Mouse (Mus musculus): ENCODE measurements around the gene Ffar4.

Gene Ffar4

DNA sequence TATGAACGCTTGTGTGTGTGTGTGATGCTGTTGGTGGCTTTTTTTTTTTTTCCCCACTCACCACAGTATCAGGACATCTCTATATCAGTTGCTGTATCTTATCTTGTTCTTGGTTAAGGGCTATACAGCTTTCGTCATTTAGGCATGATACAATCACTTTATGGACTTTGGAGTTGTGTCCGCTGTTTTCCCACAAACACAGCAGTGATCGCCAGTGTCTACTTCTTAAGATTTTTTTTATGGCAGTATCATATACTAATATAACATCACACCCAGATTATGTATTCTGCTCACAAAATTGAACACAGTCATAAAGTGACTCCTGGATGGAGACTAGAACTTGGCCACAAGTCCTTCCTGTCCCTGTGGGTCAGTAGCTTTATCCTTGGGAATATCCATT is 11.0 kb downstream of the Ffar4 start:
- DNase-seq (ENCODE audit: low spot score) = no peak

DNA sequence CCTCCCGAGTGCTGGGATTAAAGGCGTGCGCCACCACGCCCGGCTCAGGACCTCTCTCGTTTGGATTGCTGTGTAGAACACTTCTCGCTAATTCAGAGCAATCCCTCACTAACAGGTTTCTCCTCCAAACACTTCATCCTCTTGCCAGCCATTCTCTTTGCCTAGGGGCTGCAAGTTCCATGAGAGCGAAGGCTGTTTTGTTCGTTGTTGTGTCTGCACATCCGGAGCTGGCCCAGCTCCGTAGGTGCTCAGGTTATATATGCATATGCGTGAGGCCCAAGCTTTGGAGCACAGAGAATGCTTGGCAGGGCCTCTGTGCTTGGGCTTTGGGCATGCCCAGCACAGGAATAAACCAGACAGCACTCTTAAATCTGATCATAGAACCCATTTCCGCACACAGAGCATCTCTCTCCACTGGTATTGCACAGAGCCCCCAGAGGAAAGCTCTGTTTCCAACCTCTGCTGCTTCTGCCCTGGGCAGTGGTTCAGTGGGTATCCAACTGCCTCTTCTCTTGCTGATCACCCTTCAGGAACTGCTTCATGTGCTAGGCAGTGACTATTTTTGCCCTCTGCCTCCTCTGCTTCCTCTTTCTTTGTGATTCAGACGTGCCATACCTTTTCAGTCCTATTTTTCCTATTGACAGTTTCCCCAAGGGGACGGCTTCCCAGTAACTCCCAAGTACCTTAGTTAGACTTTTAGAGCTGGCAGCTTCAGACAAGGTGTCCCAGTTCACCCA is 12.8 kb downstream of the Ffar4 start:
- DNase-seq (ENCODE audit: low spot score) = no peak

DNA sequence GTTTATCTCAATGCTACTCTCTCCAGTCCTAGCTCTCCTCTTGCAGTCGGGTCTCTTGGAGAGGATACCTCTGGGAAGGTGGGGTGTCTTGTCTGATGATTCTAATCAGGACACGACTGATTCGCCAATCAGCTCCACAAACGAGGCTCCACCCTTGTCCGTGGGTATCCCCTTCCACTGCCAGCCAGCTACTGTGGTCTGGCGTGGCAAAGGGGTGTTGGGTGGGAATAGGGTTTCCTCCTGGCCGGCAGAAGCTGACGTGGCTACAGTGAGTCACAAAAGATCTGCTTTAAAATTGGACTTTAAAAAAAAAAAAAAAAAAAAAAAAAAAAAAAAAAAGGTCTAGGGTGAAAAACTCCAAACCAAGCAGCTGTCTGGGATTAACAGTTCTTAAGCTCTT is 14.2 kb downstream of the Ffar4 start:
- DNase-seq (ENCODE audit: low spot score) = no peak

DNA sequence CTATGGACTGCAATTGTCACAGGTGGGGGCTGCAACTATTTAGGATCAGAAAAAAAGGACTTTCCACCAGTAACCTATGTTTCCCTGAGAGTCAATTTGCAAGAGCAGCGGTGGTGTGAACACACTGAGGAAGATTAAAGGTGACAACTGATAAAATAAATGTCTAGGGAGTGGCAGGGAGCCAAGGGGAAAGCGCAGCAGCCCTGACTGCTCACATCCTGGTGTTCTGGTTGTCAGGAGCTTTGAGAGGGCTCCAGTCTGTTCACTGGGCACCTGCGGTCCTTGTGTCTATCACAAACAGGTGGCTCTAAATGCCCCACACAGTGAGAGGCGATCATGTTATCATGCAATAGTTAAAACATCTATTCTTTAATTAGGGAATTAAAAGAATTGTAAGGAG is 15.7 kb downstream of the Ffar4 start:
- DNase-seq (ENCODE audit: low spot score) = no peak

DNA sequence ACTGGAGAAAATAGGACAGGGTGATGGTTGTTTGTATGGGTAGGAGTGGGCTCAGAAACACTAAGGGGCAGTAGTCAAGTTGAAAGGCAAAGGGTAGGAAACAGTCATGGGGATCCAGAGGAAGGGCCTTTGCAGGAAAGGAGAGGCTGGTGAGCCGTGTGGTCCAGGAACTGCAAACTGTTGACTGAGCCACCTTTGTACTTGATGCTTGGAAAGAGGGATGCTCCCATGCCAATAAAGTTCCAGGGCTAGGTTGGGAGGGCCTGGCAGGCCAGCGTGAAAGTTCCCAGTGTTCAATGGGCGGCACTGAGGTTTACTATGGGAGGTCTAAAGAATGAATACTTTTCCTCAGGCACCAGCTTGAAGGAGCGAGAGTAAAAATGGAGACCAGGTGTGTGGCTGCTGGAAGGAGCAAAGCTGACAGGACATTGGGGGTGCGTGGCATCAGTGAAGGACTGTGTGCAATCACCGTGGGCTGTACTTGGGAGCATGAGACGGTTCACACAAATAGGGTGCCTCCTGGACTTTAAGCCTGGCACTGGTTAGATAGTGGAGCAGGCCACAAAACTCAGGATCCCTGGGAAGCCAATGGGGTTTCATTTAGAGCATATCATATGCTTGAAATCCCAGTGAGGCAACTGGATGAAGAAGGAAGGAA is 18.1 kb downstream of the Ffar4 start:
- no peak for DNase-seq (ENCODE audit: low spot score)

DNA sequence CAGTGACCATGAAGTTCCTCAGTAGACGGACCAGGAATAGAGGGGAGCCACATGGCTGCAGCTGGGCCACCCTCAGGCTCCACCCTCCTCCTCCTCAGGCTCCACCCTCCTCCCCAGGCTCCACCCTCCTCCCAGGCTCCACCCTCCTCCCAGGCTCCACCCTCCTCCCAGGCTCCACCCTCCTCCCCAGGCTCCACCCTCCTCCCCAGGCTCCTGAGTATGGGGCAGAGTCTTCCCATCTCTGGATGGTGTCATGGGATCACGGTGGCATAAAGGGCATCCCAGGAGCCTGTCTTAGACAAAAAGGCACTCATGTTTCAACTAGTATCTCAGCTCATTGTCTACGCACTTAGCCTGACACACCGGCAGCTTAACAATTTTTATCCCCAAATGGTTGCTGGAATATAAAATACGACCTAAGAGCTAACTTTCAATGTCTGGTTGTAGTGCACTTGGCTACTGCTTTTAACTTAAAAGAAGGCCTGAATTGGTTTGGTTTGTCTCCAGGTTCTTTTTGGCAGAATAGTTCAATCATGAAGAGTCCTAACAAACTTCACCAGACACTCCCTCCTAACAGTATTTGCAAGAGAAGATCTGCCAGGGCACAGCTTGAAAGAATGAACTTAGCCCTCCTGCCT is 23.4 kb downstream of the Ffar4 start:
- peak; percentile 39 for DNase-seq (ENCODE audit: low spot score)

DNA sequence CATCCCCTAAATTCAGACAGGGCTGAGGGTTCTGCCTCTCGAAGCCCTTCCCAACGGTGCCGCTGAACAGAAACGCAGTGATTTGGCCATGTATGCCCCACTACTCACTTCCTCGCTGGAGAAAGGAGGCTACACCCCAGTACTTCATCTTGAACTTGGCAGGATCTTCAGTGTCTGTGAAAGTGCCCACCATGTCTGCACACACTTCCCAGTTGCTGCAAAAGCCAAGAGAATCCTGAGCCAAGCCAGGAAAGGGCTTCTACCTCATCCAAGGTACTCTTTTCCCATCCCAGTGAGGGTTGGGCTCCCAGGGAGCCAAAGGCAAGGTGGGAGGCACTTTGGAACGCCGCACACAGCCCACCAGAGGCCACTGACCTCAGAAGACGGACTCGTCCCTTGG is 27.1 kb downstream of the Ffar4 start:
- peak; percentile 13 for DNase-seq (ENCODE audit: low spot score)

DNA sequence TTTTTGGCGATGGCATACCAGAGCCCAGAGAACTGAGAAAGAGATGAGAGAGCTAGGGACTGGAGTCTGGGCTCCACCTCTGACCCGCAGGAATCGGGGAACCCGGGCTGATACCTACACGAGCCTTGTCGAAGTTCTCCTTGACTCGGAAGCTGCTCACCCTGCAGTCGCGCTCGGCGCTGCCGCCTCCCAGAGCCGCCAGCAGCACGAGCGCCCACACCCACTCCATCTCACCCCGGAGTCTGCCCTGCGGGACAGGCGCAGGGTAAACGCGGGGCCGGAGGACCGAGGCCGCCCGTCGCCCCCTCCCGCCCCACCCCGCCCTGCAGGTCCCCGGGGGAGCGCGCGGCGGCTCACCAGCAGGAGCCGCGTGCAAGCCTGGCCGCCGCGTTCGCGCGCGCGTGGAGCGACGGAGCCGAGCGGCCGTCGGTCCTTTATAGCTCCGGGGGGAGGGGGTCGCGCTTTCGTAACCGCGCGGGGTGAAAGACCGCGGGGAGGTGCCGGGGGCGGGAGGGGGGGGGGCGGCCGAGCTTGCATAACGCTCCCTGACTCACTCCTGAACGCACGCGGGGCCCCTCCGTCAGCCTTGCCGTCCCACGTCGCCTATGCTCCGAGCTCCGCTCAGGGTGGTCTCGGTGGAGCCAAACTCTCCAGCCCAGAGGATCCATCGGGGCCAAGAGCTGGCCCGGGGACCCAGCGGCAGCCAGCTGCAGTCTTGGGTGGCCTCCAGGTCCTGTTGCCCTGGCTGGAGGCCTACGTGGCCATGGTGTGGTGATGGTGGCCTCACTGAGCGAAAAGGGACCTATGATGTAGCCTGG is 27.7 kb downstream of the Ffar4 start:
- peak; percentile 49 for DNase-seq (ENCODE audit: low spot score)

DNA sequence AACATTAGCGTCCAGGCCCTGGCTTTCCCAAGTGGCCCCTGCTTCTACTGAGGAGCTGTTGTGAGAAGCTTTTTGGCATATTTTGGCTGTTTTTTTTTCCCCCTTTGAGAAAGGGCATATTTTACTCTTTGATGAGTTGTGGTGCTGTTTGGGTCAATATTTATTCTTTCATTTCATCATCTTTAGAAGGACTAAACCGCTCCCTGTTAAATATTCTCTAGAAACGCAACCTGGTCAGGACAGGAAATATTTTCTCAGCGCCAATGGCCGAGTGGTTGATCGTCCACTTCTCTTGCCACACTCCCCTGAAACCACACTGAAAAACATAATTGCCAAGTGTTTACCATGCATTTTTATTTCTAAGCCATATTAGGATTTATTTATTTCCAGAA is 28.3 kb downstream of the Ffar4 start, which contains the start of gene Rbp4:
Gene Rbp4 (minus strand): TSS at position 63 of the 392 bp plus-strand sequence.
- DNase-seq (ENCODE audit: low spot score) = no peak

DNA sequence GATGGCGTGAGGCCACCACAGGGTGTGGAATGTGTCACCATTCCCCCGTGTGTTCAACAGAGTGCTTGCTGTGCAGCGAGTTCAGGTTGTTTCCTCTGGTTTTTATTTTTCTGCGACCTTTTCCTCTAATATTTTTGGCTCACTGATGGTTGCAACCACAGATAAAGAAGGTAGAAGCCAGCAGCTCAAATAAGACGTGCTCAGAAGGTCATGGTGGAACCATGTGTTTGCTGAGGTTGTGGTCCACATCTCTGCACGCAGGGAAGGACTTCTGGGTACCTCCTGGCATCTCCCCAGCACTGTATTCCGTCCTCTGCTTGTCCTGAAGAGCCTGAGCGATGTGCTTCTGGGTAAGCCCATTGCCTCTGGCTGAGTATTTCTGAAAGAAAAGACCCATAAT is 29.8 kb downstream of the Ffar4 start:
- no peak for DNase-seq (ENCODE audit: low spot score)

DNA sequence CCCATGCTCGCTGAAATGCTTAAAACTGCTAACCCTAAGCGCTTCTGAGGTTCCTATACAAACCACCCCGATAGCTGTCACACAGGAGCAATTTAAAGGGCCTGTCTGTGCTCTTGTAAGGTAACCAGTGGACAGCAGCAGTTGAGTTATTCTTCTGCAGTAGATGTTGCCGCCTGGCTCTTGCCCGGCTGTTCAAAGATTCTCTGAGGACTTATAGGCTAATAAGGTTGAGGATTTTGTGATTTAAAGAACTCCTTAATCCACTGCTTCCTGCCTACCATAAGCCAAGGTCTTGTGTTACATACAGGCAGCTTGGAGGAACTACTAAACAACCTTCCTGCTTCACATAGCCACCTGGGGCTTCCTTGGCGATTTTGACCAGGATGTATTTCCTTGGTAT is 35.6 kb downstream of the Ffar4 start, which contains the start of gene Pde6c:
Gene Pde6c (plus strand): TSS at position 301 of the 400 bp plus-strand sequence.
- no peak for DNase-seq (ENCODE audit: low spot score)

DNA sequence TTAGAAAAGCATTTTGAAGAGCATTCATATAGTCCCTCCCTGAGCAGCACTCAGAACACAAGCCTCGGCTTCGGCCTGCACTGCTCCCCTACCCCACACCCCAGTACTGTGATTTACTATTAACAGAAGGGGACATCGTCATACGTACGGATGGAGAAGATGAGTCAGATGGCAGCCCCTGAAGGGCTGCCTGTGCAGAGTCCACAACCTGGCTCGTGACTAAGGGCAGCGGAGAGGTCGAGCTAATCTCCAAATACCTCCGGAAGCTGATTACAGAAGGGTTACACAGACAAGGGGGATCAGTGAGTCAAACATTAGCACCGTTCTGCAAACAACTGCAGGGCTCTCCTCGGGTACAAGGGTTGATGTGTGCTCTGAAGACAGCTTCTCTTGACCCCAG is 37.1 kb downstream of the Ffar4 start:
- no peak for DNase-seq (ENCODE audit: low spot score)

DNA sequence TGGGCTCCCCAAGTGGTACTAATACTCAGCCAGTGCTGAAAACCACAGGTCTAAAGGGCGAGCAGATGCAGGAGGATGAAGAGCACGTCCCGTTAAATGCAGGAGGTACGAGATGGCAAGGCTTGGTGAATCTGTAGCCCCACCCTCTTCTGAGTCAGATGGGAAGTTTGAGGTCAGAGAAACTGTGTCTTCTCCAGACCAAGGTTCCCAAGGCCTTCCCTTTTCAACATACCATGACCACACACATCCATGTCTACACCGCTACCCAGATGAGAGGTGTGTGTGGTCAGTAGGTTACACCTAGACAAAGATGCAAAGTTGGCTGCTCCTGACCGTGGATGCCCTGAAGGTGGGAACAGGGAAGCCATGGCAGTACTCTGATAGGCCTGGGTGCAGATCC is 37.9 kb downstream of the Ffar4 start:
- no peak for DNase-seq (ENCODE audit: low spot score)

DNA sequence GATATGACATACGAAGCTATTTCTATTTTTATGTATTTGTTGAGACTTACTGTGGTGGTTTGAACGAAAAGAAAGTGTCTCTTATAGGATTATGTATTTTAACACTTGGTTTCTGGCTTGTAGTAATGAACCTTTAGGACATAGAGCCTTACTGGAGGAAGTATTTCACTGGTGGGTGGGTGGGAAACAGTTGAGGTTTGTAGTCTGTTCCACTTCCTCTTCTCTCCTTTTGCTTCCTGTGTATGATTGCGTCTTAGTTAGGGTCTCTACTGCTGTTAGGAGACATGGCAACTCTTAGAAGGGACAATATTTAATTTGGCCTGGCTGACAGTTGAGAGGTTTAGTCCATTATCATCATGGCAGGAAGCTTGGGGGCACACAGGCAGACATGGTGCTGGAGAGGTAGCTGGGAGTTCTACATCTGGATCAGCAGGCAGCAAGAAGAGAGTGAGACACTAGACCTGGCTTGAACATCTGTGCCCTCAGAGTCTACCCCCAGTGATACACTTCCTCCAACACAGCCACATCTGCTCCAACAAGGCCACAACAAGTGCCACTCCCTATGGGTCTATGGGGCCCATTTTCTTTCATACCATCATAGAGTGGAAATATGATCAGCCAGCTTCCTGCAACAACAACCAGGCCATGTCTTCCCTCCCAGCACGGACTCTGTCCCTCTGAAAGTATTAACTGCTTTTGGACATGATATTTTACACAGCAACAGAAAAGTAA is 46.8 kb downstream of the Ffar4 start:
- no peak for DNase-seq (ENCODE audit: low spot score)

DNA sequence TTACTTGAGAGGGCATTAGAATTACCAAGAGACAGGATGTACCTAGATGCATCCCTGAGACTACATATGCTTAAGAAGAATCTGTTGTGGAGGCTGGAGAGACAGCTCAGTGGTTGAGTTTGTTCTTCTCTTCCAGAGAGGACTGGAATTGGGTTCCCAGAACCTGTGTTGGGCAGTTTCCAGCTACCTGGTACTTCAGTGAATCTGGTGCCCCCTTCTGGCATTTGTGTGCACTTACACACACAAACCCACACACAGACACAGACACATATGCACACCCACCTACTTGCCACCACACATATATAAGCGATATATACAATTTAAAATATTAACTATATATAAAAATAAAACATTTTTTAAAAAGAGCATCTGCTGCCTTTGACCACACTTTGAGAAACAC is 59.4 kb downstream of the Ffar4 start:
- no peak for DNase-seq (ENCODE audit: low spot score)

DNA sequence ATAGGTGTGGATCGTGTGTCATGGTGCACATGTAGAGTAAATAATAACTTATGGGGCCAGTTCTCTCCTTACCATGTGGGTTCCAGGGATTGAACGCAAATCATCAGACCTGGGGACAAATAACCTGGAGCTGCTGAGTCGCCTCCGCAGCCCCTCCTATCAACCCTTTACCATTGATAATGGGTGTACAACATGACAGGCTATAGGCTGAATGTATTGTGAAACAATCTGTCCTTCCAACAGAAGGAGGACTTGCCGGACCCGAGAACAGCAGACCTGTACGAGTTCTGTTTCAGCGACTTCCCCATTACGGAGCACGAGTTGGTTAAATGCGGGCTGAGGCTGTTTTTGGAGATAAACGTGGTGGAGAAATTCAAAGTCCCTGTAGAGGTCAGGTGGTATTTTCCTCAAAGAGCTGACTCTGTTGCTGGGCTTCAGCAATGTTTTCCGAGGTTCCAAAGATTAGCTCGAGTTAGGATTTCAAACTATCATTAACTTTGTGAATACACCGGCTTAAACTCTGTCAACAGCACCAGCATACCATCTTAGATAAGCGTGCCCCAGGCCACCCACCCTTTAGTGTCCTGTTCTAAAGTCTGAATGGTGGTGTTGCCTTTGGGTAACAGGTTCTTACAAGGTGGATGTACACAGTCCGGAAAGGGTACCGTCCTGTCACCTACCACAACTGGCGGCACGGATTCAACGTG is 64.9 kb downstream of the Ffar4 start:
- no peak for DNase-seq (ENCODE audit: low spot score)
